Mouse (Mus musculus) layer of hippocampus, adult 2 months (tissue): ENCODE measurements around the gene Gria4. TPM values are rescaled to one million over a fixed set of nuclear protein-coding genes. Genes with fewer than 3 reads are reported as not detected.

Experiments
- DNase-seq, 2 experiments: peaks; one replicate each; pipeline ENCODE4 v3.0.0; 2022; ENCODE audit warnings: low spot score in 2 of 2
- H3K27ac ChIP-seq: fragments of 200-600 bp; 2 replicates; pipeline ENCODE4 v1.8.1; 2022
- H3K4me3 ChIP-seq: fragments of 200-600 bp; 2 replicates; pipeline ENCODE4 v1.8.1; 2022; ENCODE audit warnings: mild to moderate bottlenecking
- CTCF ChIP-seq: fragments of 200-600 bp; conservative IDR thresholded peaks from 2 replicates; pipeline ENCODE4 v1.8.1; 2022; ENCODE audit warnings: antibody characterized with exemption, mild to moderate bottlenecking, moderate library complexity
- total RNA-seq, 2 experiments: library from RNA; stranded (reverse); gene quantifications; 2 replicates each; pipeline ENCODE4 v1.2.3; 2021

The Gria4 gene
- total RNA-seq, 2 experiments from 2014 or later: 53.9 TPM

- Histone ChIP-seq H3K4me3 (no peak overlapping the region), H3K27ac (no peak overlapping the region)
- no peak for TF ChIP-seq CTCF
- no peak for DNase-seq
Measured at GRCm38 (mm10) chr9:4665691-4666090, 130.3 kb downstream of the Gria4 start.

- TF ChIP-seq CTCF: no peak
- Histone ChIP-seq H3K27ac (no peak overlapping the region), H3K4me3 (no peak overlapping the region)
- no peak for DNase-seq
Measured at GRCm38 (mm10) chr9:4662421-4662820, 133.6 kb downstream of the Gria4 start.

- Histone ChIP-seq H3K4me3 (no peak overlapping the region), H3K27ac (no peak overlapping the region)
- no peak for DNase-seq
- no peak for TF ChIP-seq CTCF
Measured at GRCm38 (mm10) chr9:4658951-4659350, 137.1 kb downstream of the Gria4 start.

- H3K27ac ChIP-seq: no peak overlapping the region
- H3K4me3 ChIP-seq: no peak overlapping the region
- no peak for DNase-seq
- TF ChIP-seq CTCF: no peak
Measured at GRCm38 (mm10) chr9:4654333-4654732, 141.7 kb downstream of the Gria4 start.

GRCm38 (mm10) chr9:4639192-4639900 is 156.7 kb downstream of the Gria4 start:
- no peak for TF ChIP-seq CTCF

GRCm38 (mm10) chr9:4631910-4632309 is 164.1 kb downstream of the Gria4 start:
- H3K27ac ChIP-seq: no peak overlapping the region
- TF ChIP-seq CTCF: no peak
- no peak overlapping the region for H3K4me3 ChIP-seq
- DNase-seq: no peak

More at GRCm38 (mm10) chr9:4639192-4639900, 156.7 kb downstream of the Gria4 start:
- peak overlapping the region; percentile 24; the same call in 1 of the 2 replicates for H3K27ac ChIP-seq
- H3K4me3 ChIP-seq: no peak overlapping the region
- DNase-seq: peak; percentile 21 to 40

- no peak overlapping the region for H3K27ac ChIP-seq
- DNase-seq: no peak
- TF ChIP-seq CTCF: no peak
- H3K4me3 ChIP-seq: no peak overlapping the region
Measured at GRCm38 (mm10) chr9:4615286-4615685, 180.7 kb downstream of the Gria4 start.

GRCm38 (mm10) chr9:4605354-4605753 is 190.7 kb downstream of the Gria4 start:
- DNase-seq: no peak
- H3K4me3 ChIP-seq: no peak overlapping the region
- H3K27ac ChIP-seq: no peak overlapping the region
- TF ChIP-seq CTCF: no peak

GRCm38 (mm10) chr9:4604236-4604635 is 191.8 kb downstream of the Gria4 start:
- DNase-seq: no peak
- H3K27ac ChIP-seq: no peak overlapping the region
- no peak overlapping the region for H3K4me3 ChIP-seq
- TF ChIP-seq CTCF: no peak

- Histone ChIP-seq H3K4me3 (no peak overlapping the region), H3K27ac (no peak overlapping the region)
- DNase-seq: no peak
- TF ChIP-seq CTCF: no peak
Measured at GRCm38 (mm10) chr9:4601788-4602187, 194.2 kb downstream of the Gria4 start.

- TF ChIP-seq CTCF: no peak
- no peak for DNase-seq
- Histone ChIP-seq H3K27ac (no peak overlapping the region), H3K4me3 (no peak overlapping the region)
Measured at GRCm38 (mm10) chr9:4573596-4573995, 222.4 kb downstream of the Gria4 start.

- Histone ChIP-seq H3K27ac (no peak overlapping the region), H3K4me3 (no peak overlapping the region)
- no peak for TF ChIP-seq CTCF
- DNase-seq: no peak
Measured at GRCm38 (mm10) chr9:4555415-4555959, 240.5 kb downstream of the Gria4 start.

- TF ChIP-seq CTCF: no peak
- H3K4me3 ChIP-seq: no peak overlapping the region
- no peak overlapping the region for H3K27ac ChIP-seq
- no peak for DNase-seq
Measured at GRCm38 (mm10) chr9:4539218-4539617, 256.8 kb downstream of the Gria4 start.
